Mouse (Mus musculus): ENCODE data around the gene Tmem120b.

DNA sequence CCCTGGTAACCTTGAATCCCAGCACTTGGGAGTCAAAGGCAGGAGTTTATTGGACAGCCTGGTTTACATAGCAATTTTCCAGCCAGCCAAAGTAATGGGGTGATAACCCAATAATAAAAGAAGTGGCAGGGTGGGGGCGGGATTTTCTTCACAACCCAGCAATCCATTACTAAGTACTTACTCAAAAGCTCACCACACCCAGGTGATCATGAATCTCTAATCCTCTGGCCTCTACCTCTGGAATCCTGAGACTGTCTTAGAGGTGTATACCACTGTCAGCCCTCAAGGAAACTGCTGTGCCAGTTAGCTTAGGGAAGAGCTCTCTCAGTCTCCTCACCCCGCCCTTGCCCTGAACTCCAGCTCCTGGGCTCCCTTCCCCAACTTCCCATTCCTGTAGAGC is 18.3 kb downstream of the Tmem120b start:
- no peak for TF ChIP-seq CTCF (IDR thresholded peaks at IDR 0.05; ENCODE audit: control insufficient read depth, insufficient read depth, low read length)
- no peak for TF ChIP-seq POLR2A (IDR thresholded peaks at IDR 0.05; ENCODE audit: borderline replicate concordance, control insufficient read depth, low read depth, low read length)
